Mouse (Mus musculus) embryo, embryonic 11 days (tissue): ENCODE data around the gene Vmn1r179.
"Not testable (repeated sequence)": the region's sequence is repeated elsewhere in the genome, so short reads cannot be mapped to it uniquely, and the experiment has no call there.

ENCODE experiments used
- DNase-seq: peaks from one replicate; pipeline ENCODE4 v3.0.0-alpha.2; 2015

Gene Vmn1r179

GRCm38 (mm10) chr7:23926678-23927077, at the start of gene Vmn1r179:
TSS of gene Vmn1r179 (plus strand) at chr7:23926978.
- DNase-seq = no peak

- no peak for DNase-seq
Measured at GRCm38 (mm10) chr7:23891709-23892108, 35.1 kb upstream of the Vmn1r179 start, which contains the start of gene Vmn1r178. TSS of gene Vmn1r178 (plus strand) at chr7:23892009.

- no peak for DNase-seq
Measured at GRCm38 (mm10) chr7:23950332-23950731, 23.6 kb downstream of the Vmn1r179 start, which contains the start of gene Vmn1r180. TSS of gene Vmn1r180 (plus strand) at chr7:23950632.

- not testable (repeated sequence) for DNase-seq
Measured at GRCm38 (mm10) chr7:23968044-23968443, 41.3 kb downstream of the Vmn1r179 start.

GRCm38 (mm10) chr7:23974315-23974714, 47.5 kb downstream of the Vmn1r179 start, which contains the start of gene Vmn1r181:
TSS of gene Vmn1r181 (plus strand) at chr7:23974615.
- DNase-seq = not testable (repeated sequence)
